In the genomic region with DNA sequence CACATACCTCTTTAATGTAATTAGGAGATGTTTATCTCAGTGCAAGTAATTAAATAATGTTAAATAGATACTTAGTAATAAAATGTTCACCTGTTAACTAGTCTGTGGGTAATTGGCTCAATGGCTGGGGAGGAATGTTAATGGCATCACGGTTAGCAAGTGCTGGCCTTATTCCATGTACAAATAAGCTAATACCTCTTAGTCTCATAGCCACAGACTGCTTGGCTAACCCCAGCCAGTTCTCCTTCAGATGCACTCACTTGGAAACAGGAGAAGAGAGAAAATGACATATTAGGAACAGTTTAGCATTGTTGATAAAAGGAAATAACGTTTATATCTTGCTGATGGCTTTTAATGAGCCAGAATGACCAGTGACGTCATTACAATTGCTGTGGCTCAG, we compare ENCODE assay signal across 23 mouse cellular contexts.
DNase-seq lines count a peak whose midpoint lies in the region; ATAC-seq and TF ChIP-seq lines count a peak whose summit lies in the region.
"Had no signal": no experiment of that assay in that cellular context is flagged by ENCODE, and none has a peak within 500 bp of the region (broad histone marks: within the 10 kb centered on the region; RNA-seq: fewer than 3 reads in every experiment).

No protein-coding gene starts in this region.

- no peaks in the 10 kb centered on the region for H3K9me3 ChIP-seq in kidney, embryonic 15.5 days (replicated peaks)
- H3K9me3 ChIP-seq in kidney, embryonic 16.5 days (ENCODE audit: low read length) = no peaks in the 10 kb centered on the region
- no peaks in the 10 kb centered on the region for H3K9me3 ChIP-seq in heart, embryonic 12.5 days (replicated peaks)
- H3K9me3 ChIP-seq: embryonic facial prominence, embryonic 15.5 days; forebrain, embryonic 10.5 days; heart, embryonic 10.5 days; heart, embryonic 15.5 days; hindbrain, embryonic 13.5 days had no signal

- ATAC-seq in kidney, embryonic 15.5 days (replicated peaks; ENCODE audit: low FRiP score) = no peak
- no peak for ATAC-seq in kidney, embryonic 16.5 days (ENCODE audit: low FRiP score, low TSS enrichment)
- ATAC-seq in heart, embryonic 12.5 days (ENCODE audit: insufficient number of reproducible peaks, low FRiP score) = no peak
- no peak for ATAC-seq in megakaryocyte-erythroid progenitor cell, adult 5-6 weeks (replicated peaks; ENCODE audit: low FRiP score, low TSS enrichment, poor library complexity, severe bottlenecking)
- ATAC-seq: forebrain, embryonic 16.5 days had no signal

- no peak overlapping the region for H3K4me3 ChIP-seq in kidney, embryonic 15.5 days (replicated peaks)
- no peak overlapping the region for H3K4me3 ChIP-seq in kidney, embryonic 16.5 days (ENCODE audit: low read length)
- no peak overlapping the region for H3K4me3 ChIP-seq in heart, embryonic 12.5 days
- H3K4me3 ChIP-seq: embryonic facial prominence, embryonic 15.5 days; erythroblast, embryonic 14.5 days; forebrain, embryonic 10.5 days; heart, embryonic 10.5 days; heart, embryonic 15.5 days; hindbrain, embryonic 13.5 days had no signal

- H3K27ac ChIP-seq in kidney, embryonic 15.5 days = no peak overlapping the region
- H3K27ac ChIP-seq in kidney, embryonic 16.5 days (ENCODE audit: low read length) = no peak overlapping the region
- H3K27ac ChIP-seq in heart, embryonic 12.5 days (ENCODE audit: poor library complexity, severe bottlenecking) = no peak overlapping the region
- H3K27ac ChIP-seq: embryonic facial prominence, embryonic 15.5 days; forebrain, embryonic 10.5 days; heart, embryonic 10.5 days; heart, embryonic 15.5 days; hindbrain, embryonic 13.5 days had no signal

- no peak for TF ChIP-seq POLR2A in brain, embryonic 14.5 days (IDR thresholded peaks at IDR 0.05; ENCODE audit: borderline replicate concordance, extremely low read depth, insufficient read depth, insufficient read length, poor library complexity, severe bottlenecking)

- no peaks in the 10 kb centered on the region for H3K4me1 ChIP-seq in kidney, embryonic 15.5 days
- no peaks in the 10 kb centered on the region for H3K4me1 ChIP-seq in kidney, embryonic 16.5 days (ENCODE audit: insufficient read depth, low read length)
- H3K4me1 ChIP-seq in heart, embryonic 12.5 days (replicated peaks) = peaks cover 5% of the 10 kb centered on the region; the same call in 1 of the 2 replicates
- H3K4me1 ChIP-seq: embryonic facial prominence, embryonic 15.5 days; hindbrain, embryonic 13.5 days had no signal

- WGBS in kidney, embryonic 15.5 days = 29% methylated on average over 3 of the region's 3 CpGs
- WGBS in kidney, embryonic 16.5 days = 28% methylated on average over 3 of the region's 3 CpGs
- WGBS in heart, embryonic 12.5 days = 52% methylated on average over 3 of the region's 3 CpGs

- no peak overlapping the region for H3K4me2 ChIP-seq in kidney, embryonic 15.5 days
- H3K4me2 ChIP-seq in kidney, embryonic 16.5 days (replicated peaks; ENCODE audit: low read depth, low read length) = no peak overlapping the region
- no peak overlapping the region for H3K4me2 ChIP-seq in heart, embryonic 12.5 days
- H3K4me2 ChIP-seq: embryonic facial prominence, embryonic 15.5 days; heart, embryonic 15.5 days; hindbrain, embryonic 13.5 days had no signal

- no peak overlapping the region for H3K9ac ChIP-seq in kidney, embryonic 15.5 days
- no peak overlapping the region for H3K9ac ChIP-seq in kidney, embryonic 16.5 days (replicated peaks; ENCODE audit: low read length)
- no peak overlapping the region for H3K9ac ChIP-seq in heart, embryonic 12.5 days
- H3K9ac ChIP-seq: embryonic facial prominence, embryonic 15.5 days; heart, embryonic 15.5 days; hindbrain, embryonic 13.5 days had no signal

- H3K27me3 ChIP-seq in kidney, embryonic 15.5 days = no peaks in the 10 kb centered on the region
- H3K27me3 ChIP-seq in kidney, embryonic 16.5 days (ENCODE audit: insufficient read depth, low read length) = no peaks in the 10 kb centered on the region
- no peaks in the 10 kb centered on the region for H3K27me3 ChIP-seq in heart, embryonic 12.5 days (replicated peaks)
- H3K27me3 ChIP-seq: embryonic facial prominence, embryonic 15.5 days; heart, embryonic 15.5 days; hindbrain, embryonic 13.5 days had no signal

- DNase-seq in kidney, adult 11 months = peak; percentile 23
- peak; percentile 7 for DNase-seq in kidney, postnatal 14 days
- DNase-seq in brain, embryonic 14.5 days (ENCODE audit: low read depth) = peak; percentile 23
- DNase-seq: adrenal gland, adult 8-10 months; adrenal gland, postnatal 36 days; cerebellum, adult 11 months; cerebellum, adult 8-10 months; cerebellum, postnatal 14 days; embryo, embryonic 11 days; gastrocnemius, postnatal 10 days; heart, adult 18-20 months; heart, postnatal 14 days had no signal

- TF ChIP-seq CTCF in brain, embryonic 14.5 days (IDR thresholded peaks at IDR 0.05; ENCODE audit: borderline replicate concordance, extremely low read depth, insufficient read depth, insufficient read length) = no peak

- no peaks in the 10 kb centered on the region for H3K36me3 ChIP-seq in kidney, embryonic 15.5 days
- H3K36me3 ChIP-seq in kidney, embryonic 16.5 days (ENCODE audit: insufficient read depth, low read length) = no peaks in the 10 kb centered on the region
- H3K36me3 ChIP-seq in heart, embryonic 12.5 days = no peaks in the 10 kb centered on the region
- H3K36me3 ChIP-seq: embryonic facial prominence, embryonic 15.5 days; forebrain, embryonic 10.5 days; heart, embryonic 10.5 days; heart, embryonic 15.5 days; hindbrain, embryonic 13.5 days had no signal
